Mouse (Mus musculus) urinary bladder, postnatal 36 days (tissue): Measurements from ENCODE around the gene Fpgs.

Experiments
- DNase-seq, 2 experiments: peaks; one replicate each; pipeline ENCODE4 v3.0.0; 2022; ENCODE audit warnings: low spot score in 2 of 2, mixed read lengths in 1 of 2

Fpgs gene

GRCm38 (mm10) chr2:32637778-32638281 is 66.1 kb downstream of the Fpgs start:
- no peak for DNase-seq

GRCm38 (mm10) chr2:32636617-32637016 is 67.3 kb downstream of the Fpgs start:
- no peak for DNase-seq

GRCm38 (mm10) chr2:32634277-32635105 is 69.5 kb downstream of the Fpgs start:
- no peak for DNase-seq

GRCm38 (mm10) chr2:32633660-32634059 is 70.3 kb downstream of the Fpgs start:
- DNase-seq: no peak
